Mouse (Mus musculus) embryonic fibroblast, embryonic 13.5 days (primary cell): ENCODE results near the gene Wwox. TPM values are rescaled to one million over a fixed set of nuclear protein-coding genes. Genes with fewer than 3 reads are reported as not detected.

Source experiments
- H3K27ac ChIP-seq: 2 replicates; pipeline ENCODE4 v1.5.1; 2012; ENCODE audit warnings: low read length, control low read depth, inconsistent platforms; ENCODE audit not compliant: insufficient read depth
- H3K4me1 ChIP-seq: 2 replicates; pipeline ENCODE4 v1.6.1; 2011; ENCODE audit warnings: low read length; ENCODE audit not compliant: control insufficient read depth, insufficient read depth
- H3K4me3 ChIP-seq: 2 replicates; pipeline ENCODE4 v1.5.1; 2011; ENCODE audit warnings: mild to moderate bottlenecking, control low read depth, low read length; ENCODE audit not compliant: insufficient read depth
- CTCF ChIP-seq: IDR thresholded peaks from 2 replicates; pipeline ENCODE4 v1.5.1; 2011; ENCODE audit warnings: mild to moderate bottlenecking, control low read depth, low read length, moderate library complexity, borderline replicate concordance; ENCODE audit not compliant: insufficient read depth
- POLR2A ChIP-seq: IDR thresholded peaks from 2 replicates; pipeline ENCODE4 v1.6.1; 2011; ENCODE audit warnings: low read depth, mild to moderate bottlenecking, control low read depth, low read length, moderate library complexity
- polyA plus RNA-seq: library from polyadenylated mRNA; stranded (reverse); fragments of >200 nt; gene quantifications from 2 replicates; pipeline ENCODE4 v1.2.4, GENCODE M21; 2011; ENCODE audit warnings: low read depth; ENCODE audit not compliant: missing spikeins, insufficient read length

Gene Wwox
- polyA plus RNA-seq, 1 experiment = 8.7 TPM

GRCm38 (mm10) chr8:114593424-114594157 lies 154.1 kb downstream of the Wwox start:
- TF ChIP-seq CTCF (no peak), POLR2A (no peak)
- Histone ChIP-seq H3K4me3 (no peak overlapping the region), H3K27ac (no peak overlapping the region), H3K4me1 (no peaks in the 10 kb centered on the region; the same call in 1 of the 2 replicates)

GRCm38 (mm10) chr8:114594811-114595210 lies 155.4 kb downstream of the Wwox start:
- no peaks in the 10 kb centered on the region; the same call in 1 of the 2 replicates for H3K4me1 ChIP-seq
- no peak overlapping the region for H3K27ac ChIP-seq
- TF ChIP-seq POLR2A (no peak), CTCF (no peak)
- no peak overlapping the region for H3K4me3 ChIP-seq

- Histone ChIP-seq H3K4me1 (peaks cover 5% of the 10 kb centered on the region), H3K27ac (no peak overlapping the region), H3K4me3 (no peak overlapping the region)
- TF ChIP-seq CTCF = no peak
- TF ChIP-seq POLR2A = no peak
These were observed 160.1 kb downstream of the Wwox start for GRCm38 (mm10) chr8:114599555-114599954.

DNA sequence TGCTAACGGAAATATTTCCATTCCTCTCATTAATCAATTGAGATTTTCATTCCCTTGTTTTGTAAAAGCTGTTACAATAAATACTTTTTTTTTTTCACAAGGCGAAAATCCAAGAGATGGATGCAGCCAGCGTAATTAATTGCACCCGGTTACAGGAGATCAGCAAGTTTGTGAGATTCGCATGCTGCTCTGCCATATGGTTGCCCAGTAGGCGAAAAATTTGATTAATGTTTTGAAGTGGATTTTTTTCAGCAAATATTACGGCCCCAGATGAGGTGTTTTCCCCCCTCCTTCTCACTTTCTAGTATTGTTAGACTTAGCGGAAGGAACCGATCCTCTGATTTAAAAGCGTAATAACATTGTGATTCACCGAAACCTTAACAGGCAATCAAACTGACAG lies 160.7 kb downstream of the Wwox start:
- H3K4me1 ChIP-seq = peaks cover 5% of the 10 kb centered on the region
- TF ChIP-seq POLR2A (no peak), CTCF (no peak)
- H3K4me3 ChIP-seq = no peak overlapping the region
- no peak overlapping the region for H3K27ac ChIP-seq

- Histone ChIP-seq H3K4me3 (no peak overlapping the region), H3K4me1 (peaks cover 5% of the 10 kb centered on the region), H3K27ac (no peak overlapping the region)
- no peak for TF ChIP-seq CTCF
- TF ChIP-seq POLR2A = no peak
These were observed 163.6 kb downstream of the Wwox start for GRCm38 (mm10) chr8:114603046-114603445.

DNA sequence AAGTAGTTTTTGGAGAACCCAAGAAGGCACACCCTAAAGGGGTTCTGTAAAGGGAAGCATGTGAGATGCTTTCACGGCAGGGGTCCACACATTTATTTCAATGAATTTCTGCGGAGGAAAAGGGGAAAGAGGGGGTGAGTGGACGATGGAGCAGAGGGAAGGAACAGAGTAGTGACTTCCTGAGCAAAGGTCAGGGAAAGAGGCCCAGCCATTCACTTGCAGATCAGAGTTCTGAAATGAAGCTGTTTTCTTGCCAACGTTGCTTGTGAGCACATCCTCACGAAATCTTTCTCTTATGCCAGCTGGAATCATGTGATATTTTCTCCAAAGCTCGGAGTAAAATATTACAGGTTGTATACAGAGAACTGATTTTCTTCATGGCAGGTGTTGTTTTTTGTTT lies 164.1 kb downstream of the Wwox start:
- Histone ChIP-seq H3K4me3 (no peak overlapping the region), H3K4me1 (peaks cover 5% of the 10 kb centered on the region), H3K27ac (no peak overlapping the region)
- TF ChIP-seq CTCF = no peak
- no peak for TF ChIP-seq POLR2A

- Histone ChIP-seq H3K4me3 (no peak overlapping the region), H3K4me1 (peaks cover 5% of the 10 kb centered on the region), H3K27ac (no peak overlapping the region)
- TF ChIP-seq POLR2A = no peak
- TF ChIP-seq CTCF = no peak
These were observed 164.9 kb downstream of the Wwox start for GRCm38 (mm10) chr8:114604315-114604714.

GRCm38 (mm10) chr8:114605651-114606050 lies 166.2 kb downstream of the Wwox start:
- TF ChIP-seq CTCF = no peak
- TF ChIP-seq POLR2A = no peak
- Histone ChIP-seq H3K4me1 (peaks cover 5% of the 10 kb centered on the region), H3K4me3 (no peak overlapping the region), H3K27ac (no peak overlapping the region)

GRCm38 (mm10) chr8:114609330-114609729 lies 169.9 kb downstream of the Wwox start:
- H3K4me1 ChIP-seq = peaks cover 18% of the 10 kb centered on the region
- TF ChIP-seq CTCF = no peak
- TF ChIP-seq POLR2A = no peak
- H3K4me3 ChIP-seq = no peak overlapping the region
- H3K27ac ChIP-seq = no peak overlapping the region

DNA sequence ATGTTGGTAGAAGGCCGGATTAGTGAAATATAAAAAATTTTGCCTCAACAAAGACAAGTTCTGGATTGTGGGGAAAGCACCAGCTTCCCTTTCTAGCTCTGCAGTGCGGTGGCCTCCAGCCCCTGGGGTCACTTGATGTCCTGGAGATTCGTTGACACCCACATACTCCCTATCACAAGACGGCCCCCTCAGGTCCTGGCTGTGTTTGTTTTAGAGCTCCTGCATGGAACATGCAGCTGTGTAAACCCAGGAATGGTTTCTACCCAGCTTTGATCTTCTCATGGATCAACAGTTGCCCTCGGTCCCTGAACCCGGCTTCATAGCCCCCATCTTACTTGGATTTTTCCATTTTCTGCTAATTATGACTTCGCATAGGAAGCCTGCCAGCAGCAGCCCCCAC lies 171.6 kb downstream of the Wwox start:
- no peak overlapping the region for H3K4me3 ChIP-seq
- TF ChIP-seq CTCF = no peak
- TF ChIP-seq POLR2A = no peak
- H3K27ac ChIP-seq = no peak overlapping the region
- H3K4me1 ChIP-seq = peaks cover 22% of the 10 kb centered on the region

DNA sequence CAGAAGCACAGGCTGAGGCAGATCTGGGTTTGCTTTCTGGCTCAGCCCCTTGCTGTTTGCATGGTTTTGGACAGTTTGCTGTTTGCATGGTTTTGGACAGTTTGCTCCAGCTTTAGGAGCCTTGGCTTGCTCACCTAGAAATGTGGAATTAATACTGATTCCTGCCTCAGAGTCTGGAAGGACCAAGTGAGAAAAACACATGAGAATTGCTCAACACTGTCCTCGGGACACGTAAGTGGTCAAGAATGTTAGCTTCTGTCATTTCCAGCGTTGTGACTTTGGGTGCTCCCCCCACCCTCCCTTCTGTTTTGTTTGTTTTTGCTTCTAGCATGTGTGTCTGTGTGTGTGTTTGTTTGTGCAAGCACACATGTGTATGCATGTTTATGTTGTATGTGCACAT lies 172.6 kb downstream of the Wwox start:
- H3K4me3 ChIP-seq = no peak overlapping the region
- no peak overlapping the region for H3K27ac ChIP-seq
- TF ChIP-seq CTCF (no peak), POLR2A (no peak)
- peaks cover 22% of the 10 kb centered on the region for H3K4me1 ChIP-seq
